Mouse (Mus musculus): Measurements from ENCODE around the gene Ephx1. TPM values are rescaled to one million over a fixed set of nuclear protein-coding genes. Genes with fewer than 3 reads are reported as not detected.
"Not testable (repeated sequence)": the region's sequence is repeated elsewhere in the genome, so short reads cannot be mapped to it uniquely, and the experiment has no call there.

The Ephx1 gene
- total RNA-seq (2022), result 10 to 100 TPM; 31.7 to 53.2 (median 43.4) TPM

GRCm38 (mm10) chr1:181020756-181021487 lies at the start of gene Ephx1:
Gene Ephx1, minus strand, starts transcription at chr1:181020904.
- no peak for DNase-seq (ENCODE audit: low spot score in 2 of 2)

GRCm38 (mm10) chr1:181069671-181070070 lies 49.0 kb upstream of the Ephx1 start:
- no peak for DNase-seq (ENCODE audit: low spot score in 2 of 2)

DNA sequence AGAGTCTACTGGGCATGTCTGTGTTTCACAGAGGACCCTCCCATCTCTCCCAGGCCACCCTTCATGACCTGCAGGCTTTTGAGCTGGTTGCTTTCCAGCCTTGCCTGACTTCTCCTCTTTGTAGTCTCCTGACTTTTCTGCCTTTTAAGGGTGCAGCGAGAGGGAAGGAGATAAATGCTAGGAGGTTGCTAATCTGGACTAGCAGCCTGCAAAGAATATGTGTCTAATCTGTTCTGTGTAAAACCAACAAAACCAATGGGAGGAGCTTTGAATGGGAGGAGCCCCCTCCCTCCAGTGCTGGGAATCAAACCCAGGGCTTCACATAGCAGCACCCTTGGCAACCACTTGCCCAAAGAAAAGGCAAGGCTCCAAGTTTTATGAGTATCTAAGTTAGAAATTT lies 47.6 kb upstream of the Ephx1 start:
- no peak for DNase-seq (ENCODE audit: low spot score in 2 of 2)

- no peak for DNase-seq (ENCODE audit: low spot score in 2 of 2)
These were observed 43.9 kb upstream of the Ephx1 start for GRCm38 (mm10) chr1:181064648-181065047.

DNA sequence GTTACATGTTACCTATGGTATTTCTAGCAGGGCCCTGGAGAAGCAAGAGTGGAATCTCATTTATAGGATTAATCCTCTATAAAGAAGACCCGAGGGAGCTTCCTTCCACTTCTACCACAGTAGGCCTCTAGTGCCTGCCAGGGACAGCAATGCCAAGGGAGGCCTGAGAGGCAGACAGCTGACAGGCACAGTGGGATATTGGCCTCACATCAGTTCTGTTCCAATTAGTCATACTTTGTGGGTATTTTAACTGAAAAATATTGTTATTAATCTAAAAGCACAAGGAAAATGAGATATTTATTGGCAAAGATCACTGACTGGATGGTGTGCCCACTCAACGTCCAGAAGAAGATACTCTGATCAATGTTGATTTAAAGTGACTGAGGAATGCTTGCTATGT lies 43.3 kb upstream of the Ephx1 start:
- no peak for DNase-seq (ENCODE audit: low spot score in 2 of 2)

DNA sequence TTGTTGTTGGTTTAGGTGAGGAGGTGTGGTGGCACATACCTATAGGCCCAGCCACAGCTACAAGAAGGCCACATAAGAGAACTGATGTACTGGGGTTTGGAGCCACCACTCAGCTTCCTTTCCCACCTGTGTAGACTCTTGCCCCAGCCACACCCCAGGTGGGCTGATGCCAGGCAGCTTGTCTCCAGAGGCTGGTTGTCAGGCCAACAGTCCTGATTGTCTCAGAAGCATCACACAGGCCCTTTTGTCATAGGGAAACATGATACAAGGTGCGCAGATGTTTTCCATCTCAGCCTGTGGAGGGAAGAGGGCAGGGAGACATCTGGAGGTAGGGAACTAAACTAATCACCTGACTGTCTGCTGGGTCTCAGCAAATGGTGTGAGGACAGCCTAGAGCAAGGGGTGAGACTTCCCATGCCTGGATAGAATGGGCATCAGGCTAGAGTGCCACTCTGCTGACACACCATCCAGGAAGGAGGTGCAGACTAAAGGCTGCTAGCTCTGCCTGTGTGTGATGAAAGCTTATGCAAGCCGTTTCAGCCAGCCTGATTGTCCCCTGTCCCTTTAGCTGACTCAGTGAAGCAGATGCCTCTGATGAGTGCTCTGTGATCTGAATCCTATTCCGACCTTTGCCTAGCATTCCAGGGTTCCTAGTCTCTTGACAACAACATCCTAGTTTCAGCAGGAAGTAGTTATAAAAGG lies 41.2 kb upstream of the Ephx1 start:
- no peak for DNase-seq (ENCODE audit: low spot score in 2 of 2)

DNA sequence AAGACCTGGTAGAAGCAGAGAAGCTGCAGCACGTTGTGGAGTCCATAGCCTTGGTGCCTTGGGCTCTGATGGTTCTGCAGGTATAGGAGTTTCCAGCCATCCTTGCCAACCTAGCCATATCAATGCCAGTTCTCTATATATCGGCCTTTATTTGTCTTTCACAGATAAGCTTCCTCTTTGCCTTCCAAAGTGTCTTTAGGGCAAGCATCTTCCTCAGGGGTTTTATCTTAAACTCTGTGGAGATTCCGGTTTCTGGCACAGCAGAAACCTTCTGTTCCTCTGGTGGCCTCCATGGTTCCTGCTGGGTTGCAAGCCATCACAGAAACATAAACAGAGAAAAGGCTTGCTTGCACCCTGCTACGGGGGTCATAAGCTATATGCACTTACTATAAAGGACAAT lies 32.2 kb upstream of the Ephx1 start:
- DNase-seq (ENCODE audit: low spot score in 2 of 2), result no peak

DNA sequence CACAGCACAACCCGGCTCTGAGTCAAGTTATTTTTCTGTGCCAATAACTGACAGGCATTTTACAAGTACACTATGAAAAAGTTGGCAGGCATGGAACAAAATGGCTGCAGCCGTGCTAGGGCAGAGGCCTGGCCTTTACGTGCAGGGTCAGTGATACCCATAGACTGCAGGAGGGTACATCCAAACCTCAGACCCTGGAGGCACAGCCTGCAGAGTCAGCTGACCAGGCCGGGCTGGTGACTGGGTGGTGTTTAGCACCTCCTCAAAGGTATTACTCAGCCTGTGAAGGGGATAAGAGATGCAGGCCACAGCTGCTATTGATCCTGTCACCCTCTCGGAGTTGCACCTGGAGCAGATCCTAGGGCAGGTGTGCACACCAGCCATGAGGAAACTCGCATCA lies 30.2 kb upstream of the Ephx1 start, which contains the start of gene 9130409I23Rik:
Gene 9130409I23Rik (plus strand): TSS at position 301 of the 400 bp plus-strand sequence.
- no peak for DNase-seq (ENCODE audit: low spot score in 2 of 2)

GRCm38 (mm10) chr1:181049328-181049842 lies 28.7 kb upstream of the Ephx1 start:
- no peak for DNase-seq (ENCODE audit: low spot score in 2 of 2)

DNA sequence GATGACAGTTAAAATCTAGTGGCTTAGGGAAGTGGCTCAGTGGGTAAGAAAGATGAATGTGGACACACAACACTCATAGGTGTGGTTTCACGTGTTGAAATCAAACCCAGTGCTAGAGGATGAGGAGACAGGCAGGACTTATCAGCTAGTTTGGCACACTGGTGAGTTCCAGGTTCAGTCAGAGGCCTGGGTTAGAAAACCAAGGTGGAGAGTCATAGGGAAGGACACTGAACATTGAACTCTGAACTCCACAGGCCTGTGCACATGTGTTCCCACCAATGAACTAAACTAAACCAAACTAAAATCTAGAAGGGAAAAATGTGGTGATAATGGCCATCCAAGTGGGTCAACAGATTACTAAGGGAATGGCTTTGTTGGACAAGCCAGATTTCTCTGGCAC lies 26.8 kb upstream of the Ephx1 start:
- no peak for DNase-seq (ENCODE audit: low spot score in 2 of 2)

DNA sequence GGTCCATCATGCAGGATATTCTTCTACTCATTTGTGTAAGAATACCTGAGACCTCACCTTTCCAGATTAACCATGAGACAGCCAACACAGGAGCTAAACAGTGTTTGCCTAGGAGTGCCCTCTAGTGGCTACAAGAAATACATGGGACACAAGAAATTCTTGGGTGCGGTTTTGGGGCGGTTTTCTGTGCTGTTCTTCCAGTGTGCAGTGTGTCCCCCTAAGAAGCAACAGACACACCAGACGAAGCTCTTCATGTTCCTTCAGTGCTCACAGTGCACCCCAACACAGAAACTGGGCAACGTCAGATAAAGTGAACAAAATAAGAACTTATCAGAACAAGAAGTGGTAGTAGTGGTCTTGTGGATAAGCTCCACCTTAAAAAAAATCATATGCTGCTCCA lies 18.9 kb upstream of the Ephx1 start:
- DNase-seq (ENCODE audit: low spot score in 2 of 2), result no peak

DNA sequence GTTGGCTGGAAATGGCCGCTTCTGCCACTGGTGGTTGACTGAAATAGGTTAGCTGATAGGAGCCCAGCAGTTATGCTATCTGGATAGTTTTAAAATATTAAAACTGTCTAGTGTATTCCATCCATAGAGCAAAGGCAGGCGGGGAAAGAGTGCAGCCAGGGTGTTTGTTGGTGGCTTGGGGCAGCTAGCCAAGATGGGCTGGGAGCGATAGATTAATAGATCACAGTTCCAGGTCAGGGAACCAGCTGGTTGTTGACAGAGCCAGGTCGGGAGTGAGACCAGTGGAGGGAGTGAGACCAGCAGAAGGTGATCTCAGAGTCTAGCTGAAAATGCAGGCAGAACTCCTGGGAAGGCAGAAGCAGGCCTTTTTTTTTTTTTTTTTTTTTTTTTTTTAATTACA lies 16.9 kb upstream of the Ephx1 start:
- no peak for DNase-seq (ENCODE audit: low spot score in 2 of 2)

DNA sequence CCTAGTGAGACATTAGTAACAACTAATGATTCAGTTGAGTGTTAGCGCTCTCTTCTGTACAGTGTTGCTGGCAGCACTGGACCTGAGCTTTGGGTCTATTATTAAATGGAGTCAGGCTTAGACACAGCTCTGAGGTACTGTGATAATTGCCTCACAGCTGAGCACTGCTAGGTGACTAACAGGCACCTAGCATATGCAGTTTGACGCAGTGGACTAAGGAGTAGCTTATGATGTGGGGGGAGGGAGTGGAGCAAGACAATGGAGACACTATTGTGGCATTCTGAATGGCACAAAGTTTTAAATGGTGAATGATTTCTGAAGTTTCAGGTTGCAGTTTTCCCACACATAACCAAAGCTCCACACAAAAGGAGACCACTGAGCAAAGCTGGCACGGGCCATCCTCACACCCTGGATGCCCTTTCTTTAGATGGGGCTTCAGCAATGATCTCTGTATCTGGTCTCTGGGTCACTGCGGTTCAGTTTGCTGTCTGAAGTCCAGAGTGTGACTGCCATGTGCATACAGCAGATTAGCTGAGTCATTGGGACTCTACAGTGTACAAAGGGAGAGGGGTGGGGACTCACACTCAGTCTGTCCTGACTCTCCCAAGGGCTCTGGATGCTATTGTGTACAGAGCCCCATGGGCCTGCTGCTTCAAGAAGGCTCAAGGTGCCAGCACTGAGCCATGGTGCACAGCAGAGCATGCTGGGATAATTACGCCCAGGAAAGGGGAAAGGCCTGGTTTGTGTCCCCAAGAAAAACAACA lies 14.5 kb upstream of the Ephx1 start:
- DNase-seq (ENCODE audit: low spot score in 2 of 2), result not testable (repeated sequence)

- DNase-seq (ENCODE audit: low spot score in 2 of 2), result peak in 1 of 2 experiments; percentile 42
These were observed 1.6 kb upstream of the Ephx1 start for GRCm38 (mm10) chr1:181022265-181022664.

- DNase-seq (ENCODE audit: low spot score in 2 of 2), result no peak
These were observed 773 bp upstream of the Ephx1 start for GRCm38 (mm10) chr1:181021488-181021865.

DNA sequence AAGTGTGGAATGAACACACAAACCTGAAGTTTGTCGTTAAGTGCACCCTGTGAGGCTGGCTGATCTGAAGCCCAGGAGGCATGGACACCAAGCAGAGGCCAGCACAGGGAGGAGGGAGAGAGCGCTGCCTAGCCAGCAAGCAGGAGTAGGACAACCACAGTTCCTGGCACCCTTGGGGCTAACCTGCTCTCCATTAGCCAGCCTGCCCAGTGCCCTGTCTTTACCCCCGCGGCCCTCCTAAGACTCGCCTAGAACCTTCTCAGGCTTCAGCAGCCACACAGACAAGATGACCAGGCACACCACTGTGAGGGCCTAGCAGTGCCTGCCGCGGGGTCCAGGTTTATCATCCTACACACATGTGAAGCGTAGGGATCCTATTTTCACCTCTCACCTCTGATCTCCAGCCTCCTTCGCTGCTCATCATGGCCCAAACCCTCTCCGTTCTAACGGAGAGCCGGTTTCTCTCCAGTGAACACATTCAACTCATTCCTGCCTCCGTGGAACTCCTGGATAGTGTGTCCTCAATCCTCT lies 2.7 kb downstream of the Ephx1 start:
- no peak for DNase-seq (ENCODE audit: low spot score in 2 of 2)

- DNase-seq (ENCODE audit: low spot score in 2 of 2), result peak; percentile 57 to 65
These were observed 3.4 kb downstream of the Ephx1 start for GRCm38 (mm10) chr1:181017212-181017711.

GRCm38 (mm10) chr1:181016532-181017131 lies 4.1 kb downstream of the Ephx1 start:
- peak; percentile 45 to 48 for DNase-seq (ENCODE audit: low spot score in 2 of 2)

- no peak for DNase-seq (ENCODE audit: low spot score in 2 of 2)
These were observed 4.7 kb downstream of the Ephx1 start for GRCm38 (mm10) chr1:181016045-181016444.

DNA sequence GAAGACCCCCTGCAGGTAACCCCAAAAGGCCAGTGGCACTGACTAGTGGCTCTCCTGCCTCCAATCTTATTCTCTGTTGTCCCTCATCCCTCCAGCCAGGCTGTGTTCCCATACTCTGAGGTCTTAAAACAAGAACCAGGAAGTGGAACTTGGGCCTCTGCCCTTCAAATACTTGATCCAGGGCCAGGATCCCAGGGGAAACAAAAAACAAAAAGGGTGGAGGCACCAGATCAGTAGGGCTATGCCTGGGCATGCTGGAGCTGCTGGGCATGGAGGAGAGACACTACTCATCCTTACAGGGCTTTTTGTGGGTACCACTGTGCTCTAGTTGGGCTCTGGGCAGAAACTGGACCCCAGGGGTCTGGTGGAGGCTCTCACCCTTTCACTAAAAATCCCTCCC lies 5.1 kb downstream of the Ephx1 start:
- DNase-seq (ENCODE audit: low spot score in 2 of 2), result peak; percentile 24 to 41
